Mouse (Mus musculus) fibroblast of lung, adult 2 months (primary cell): Measurements from ENCODE around the gene Olfr740.

ENCODE experiments used
- DNase-seq: peaks from one replicate; pipeline ENCODE4 v3.0.0-alpha.2; 2011; ENCODE audit warnings: low read depth

The Olfr740 gene

DNA sequence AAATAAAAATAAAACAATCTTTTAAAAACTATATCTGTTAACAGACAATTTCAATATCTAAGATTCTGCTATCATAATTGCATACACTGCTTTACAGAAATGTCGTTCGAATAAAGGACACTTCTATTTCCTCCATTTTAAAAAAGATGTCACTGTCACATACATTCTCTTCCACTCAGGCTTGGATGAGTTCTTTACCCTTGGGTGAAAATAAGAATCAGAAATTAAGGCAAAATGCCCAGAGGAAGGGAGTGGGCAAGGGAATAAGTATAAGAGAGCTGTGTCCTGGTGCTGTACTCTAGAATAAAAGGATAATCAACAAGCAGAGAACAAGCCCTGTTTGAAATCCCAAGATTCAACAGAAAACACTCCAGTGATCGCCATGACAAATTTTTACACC lies at the start of gene Olfr740:
Olfr740 (plus strand) TSS at position 301 of the 400 bp plus-strand sequence.
- DNase-seq: no peak

DNA sequence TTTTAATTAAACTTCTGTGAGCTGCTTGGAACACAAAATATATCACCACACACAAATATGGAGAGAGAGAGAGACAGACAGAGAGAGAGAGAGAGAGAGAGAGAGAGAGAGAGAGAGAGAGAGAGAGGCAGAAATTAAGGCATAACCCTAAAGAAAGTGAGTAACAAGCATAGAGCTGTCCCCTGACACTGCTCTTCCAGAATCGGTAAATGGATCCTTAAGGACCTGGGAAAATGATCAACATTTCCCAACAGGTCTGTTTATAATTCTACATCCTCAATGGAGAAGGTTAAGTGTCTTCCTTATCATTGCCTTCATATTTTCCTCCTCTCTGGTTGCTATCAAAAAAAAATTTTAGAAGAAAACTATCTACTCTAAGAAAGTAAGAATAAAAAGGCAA lies 38.1 kb upstream of the Olfr740 start, which contains the start of gene Olfr738:
Olfr738 (plus strand) TSS at position 301 of the 400 bp plus-strand sequence.
- no peak for DNase-seq

DNA sequence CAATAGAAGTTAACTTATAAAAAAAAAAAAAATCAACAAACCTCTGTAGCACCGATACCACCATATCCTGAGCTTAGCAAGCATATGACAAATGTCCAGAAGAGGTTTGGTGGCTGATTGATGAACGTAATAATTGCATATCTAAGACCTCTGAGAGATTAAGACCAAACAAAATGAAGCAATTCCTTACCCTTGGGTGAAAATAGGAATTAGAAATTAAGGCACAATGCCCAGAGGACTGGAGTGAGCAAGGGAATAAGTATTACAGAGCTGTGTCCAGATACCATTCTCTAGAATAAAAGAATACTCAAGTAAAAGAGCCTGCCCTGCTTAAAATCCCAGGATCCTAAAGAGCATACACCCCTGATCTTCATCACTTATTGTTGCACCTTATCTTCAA lies 27.0 kb upstream of the Olfr740 start, which contains the start of gene Olfr739:
Olfr739 (plus strand) TSS at position 301 of the 400 bp plus-strand sequence.
- no peak for DNase-seq

DNA sequence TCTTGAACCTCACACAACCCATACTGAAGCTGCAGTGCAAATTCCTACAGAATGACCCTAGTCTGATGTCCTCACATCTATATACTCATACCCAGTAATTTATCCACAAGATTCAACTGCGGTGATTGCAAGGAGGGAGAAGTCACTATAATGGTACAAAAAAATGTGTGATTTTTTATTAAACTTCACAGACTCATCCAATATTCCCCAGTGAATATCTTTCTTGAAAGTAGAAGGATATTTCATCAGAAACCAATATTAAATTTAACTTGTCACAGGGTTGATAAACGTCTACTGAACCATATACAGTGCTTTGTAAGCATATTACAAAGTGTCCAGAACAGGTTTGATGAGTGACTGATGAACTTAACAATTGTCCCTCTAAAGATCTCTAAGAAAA lies 27.1 kb downstream of the Olfr740 start, which contains the start of gene Olfr741:
Olfr741 (plus strand) TSS at position 301 of the 400 bp plus-strand sequence.
- DNase-seq: no peak

DNA sequence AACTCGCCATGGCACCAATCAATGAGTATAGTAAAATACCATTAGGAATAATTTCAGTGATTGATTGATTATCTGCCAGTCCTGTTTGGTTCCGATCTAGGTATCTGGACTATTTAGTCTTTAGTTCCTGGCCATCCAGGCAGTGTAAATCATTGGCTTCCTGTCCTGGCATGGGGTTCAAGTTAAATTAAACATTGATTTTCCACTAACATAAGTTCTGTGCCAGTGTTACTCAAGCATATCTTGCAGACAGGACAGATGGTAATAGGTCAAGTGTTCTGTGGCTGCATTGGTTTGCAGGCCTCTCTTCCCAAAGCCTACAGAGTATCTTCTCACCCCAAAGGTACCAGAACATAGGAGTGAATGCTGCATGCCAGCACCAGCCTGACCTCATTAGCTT lies 33.1 kb downstream of the Olfr740 start:
- no peak for DNase-seq

DNA sequence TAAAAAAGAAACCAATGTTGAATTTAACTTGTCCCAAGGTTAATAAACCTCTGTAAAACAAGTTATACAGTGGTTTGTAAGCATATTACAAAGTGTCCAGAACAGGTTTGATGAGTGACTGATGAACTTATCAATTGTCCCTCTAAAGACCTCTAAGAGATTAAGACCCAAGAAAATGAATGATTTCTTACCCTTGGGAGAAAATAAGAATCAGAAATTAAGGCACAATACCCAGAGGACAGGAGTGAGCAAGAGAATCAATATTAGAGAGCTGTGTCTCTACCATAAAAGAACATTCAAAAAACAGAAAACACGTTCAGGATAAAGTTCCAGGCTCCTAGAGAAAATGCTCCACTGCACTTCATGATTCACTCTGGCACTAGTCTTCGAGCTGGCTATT lies 58.0 kb downstream of the Olfr740 start, which contains the start of gene Olfr742:
Olfr742 (plus strand) TSS at position 301 of the 400 bp plus-strand sequence.
- no peak for DNase-seq
